Mouse (Mus musculus) ES-Bruce4 (cell line): ENCODE results near the gene 4933411K16Rik.

ENCODE experiments used
- EP300 ChIP-seq: IDR thresholded peaks from 2 replicates; pipeline ENCODE4 v1.6.1; 2011; ENCODE audit warnings: low read depth, low read length; ENCODE audit not compliant: insufficient read depth
- POLR2A ChIP-seq: IDR thresholded peaks from one replicate; pipeline ENCODE4 v1.8.1; 2011; ENCODE audit warnings: low read length; ENCODE audit not compliant: insufficient read depth

DNA sequence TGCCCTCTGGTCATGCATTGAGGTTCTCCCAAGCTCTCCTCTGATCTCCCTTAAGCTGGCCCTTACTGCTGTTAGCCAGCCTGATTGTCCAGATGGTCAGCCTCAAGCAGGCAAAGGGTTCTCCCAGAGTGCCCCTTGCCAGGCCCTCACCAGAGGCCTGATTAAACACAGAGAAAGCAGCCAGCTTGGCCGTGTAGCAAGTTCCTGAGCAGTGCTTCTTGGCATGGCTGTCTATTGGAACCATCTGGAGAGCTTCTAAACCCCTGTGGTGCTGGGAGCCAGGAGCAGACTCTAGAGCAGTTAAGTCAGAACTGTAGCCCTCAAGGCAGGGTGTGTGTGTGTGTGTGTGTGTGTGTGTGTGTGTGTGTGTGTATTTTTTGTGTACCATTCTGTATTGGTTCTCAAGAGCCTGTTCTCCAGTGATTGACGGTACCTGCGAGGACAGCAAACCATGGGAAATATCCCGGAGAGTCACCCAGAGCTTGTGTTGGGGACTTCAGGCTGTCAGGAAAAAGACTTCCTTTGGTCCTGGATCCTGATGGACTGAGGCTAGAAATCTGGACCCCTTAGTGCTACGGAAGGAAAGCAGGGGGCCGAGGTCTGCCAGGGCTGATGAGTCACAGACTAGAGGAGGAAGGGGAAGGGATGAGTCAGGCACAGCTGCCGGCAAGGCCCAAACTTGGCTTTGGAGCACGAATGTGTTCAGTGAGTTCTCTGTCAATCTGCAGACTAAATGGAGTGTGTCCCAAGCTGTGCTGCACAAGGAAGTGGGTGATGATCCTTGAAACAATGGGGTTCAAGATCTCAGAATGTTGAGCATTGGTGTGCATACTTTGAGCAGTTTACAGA lies 34.4 kb upstream of the 4933411K16Rik start:
- TF ChIP-seq POLR2A: no peak
- TF ChIP-seq EP300: no peak
